Mouse (Mus musculus) embryonic facial prominence, embryonic 11.5 days (tissue): ENCODE data around the gene Ccnd3. TPM values are rescaled to one million over a fixed set of nuclear protein-coding genes. Genes with fewer than 3 reads are reported as not detected.

ENCODE experiments used
- ATAC-seq: fragments of 200-750 bp; cut with Nextera tagmentation; replicated peaks from 2 replicates; pipeline ENCODE4 v1.8.0; 2017; ENCODE audit warnings: low read depth; ENCODE audit not compliant: insufficient number of reproducible peaks, low FRiP score, low TSS enrichment
- DNase-seq: peaks from one replicate; pipeline ENCODE4 v3.0.0-alpha.2; 2015; ENCODE audit warnings: low spot score
- H3K27ac ChIP-seq: fragments of 300-500 bp; sonication (generic); replicated peaks from 2 replicates; pipeline ENCODE4 v1.5.1; 2014; ENCODE audit warnings: mild to moderate bottlenecking, low read depth, low read length, control low read depth
- H3K27me3 ChIP-seq: fragments of 300-500 bp; sonication (generic); 2 replicates; pipeline ENCODE4 v1.6.1; 2014; ENCODE audit warnings: mild to moderate bottlenecking, low read length, moderate library complexity, mixed read lengths; ENCODE audit not compliant: control insufficient read depth, insufficient read depth
- H3K36me3 ChIP-seq: fragments of 300-500 bp; sonication (generic); replicated peaks from 2 replicates; pipeline ENCODE4 v1.6.1; 2014; ENCODE audit warnings: low read depth, mild to moderate bottlenecking, low read length, moderate library complexity, mixed read lengths; ENCODE audit not compliant: control insufficient read depth, insufficient read depth
- H3K4me1 ChIP-seq: fragments of 300-500 bp; sonication (generic); 2 replicates; pipeline ENCODE4 v1.6.1; 2014; ENCODE audit warnings: low read length, mixed read lengths; ENCODE audit not compliant: control insufficient read depth, insufficient read depth
- H3K4me2 ChIP-seq: fragments of 300-500 bp; sonication (generic); 2 replicates; pipeline ENCODE4 v1.6.1; 2014; ENCODE audit warnings: low read depth, mild to moderate bottlenecking, control low read depth, low read length, moderate library complexity
- H3K4me3 ChIP-seq: fragments of 300-500 bp; sonication (generic); 2 replicates; pipeline ENCODE4 v1.5.1; 2014; ENCODE audit warnings: low read depth, low read length, control low read depth
- H3K9ac ChIP-seq: fragments of 300-500 bp; sonication (generic); replicated peaks from 2 replicates; pipeline ENCODE4 v1.6.1; 2014; ENCODE audit warnings: mild to moderate bottlenecking, control low read depth, low read length
- H3K9me3 ChIP-seq: fragments of 300-500 bp; sonication (generic); replicated peaks from 2 replicates; pipeline ENCODE4 v1.6.1; 2016; ENCODE audit warnings: mild to moderate bottlenecking, low read length, inconsistent platforms, mixed read lengths; ENCODE audit not compliant: control insufficient read depth
- WGBS: fragments of 180-500 bp; shearing (Covaris S2); extraction: QIAGEN DNeasy Blood & Tissue Kit; methylation state at CpG from one replicate; pipeline ENCODE4 v1.1.7; 2014; 5-methylcytosine and 5-hydroxymethylcytosine counted together
- polyA plus RNA-seq: library from polyadenylated mRNA; unstranded; fragments of >200 nt; fragmentation: Nextera tagmentation; extraction: Ambion mirVana; gene quantifications from 2 replicates; pipeline ENCODE4 v1.2.1, GENCODE M21; 2014

Gene Ccnd3
- polyA plus RNA-seq, 1 experiment from 2014 or later: 291 TPM

DNA sequence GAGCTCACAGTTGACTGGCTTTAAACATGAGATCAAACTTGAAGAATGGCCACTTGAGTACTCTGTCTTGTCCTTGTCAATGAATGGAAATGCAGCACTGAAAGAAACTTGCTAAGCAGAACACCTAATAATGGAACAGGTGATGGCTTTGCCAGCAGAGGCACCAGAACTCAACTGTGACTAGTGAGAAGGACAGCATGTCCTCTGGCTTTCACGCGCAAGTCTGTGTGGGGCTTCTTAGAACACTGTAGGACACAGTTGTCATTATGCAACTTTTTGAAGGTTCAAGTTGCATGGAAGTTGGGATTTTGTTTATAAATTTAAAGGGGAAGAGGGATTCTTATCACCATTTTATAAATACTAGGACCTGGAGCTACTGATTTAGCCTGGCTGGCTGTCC, 120.2 kb downstream of the Ccnd3 start:
- H3K4me2 ChIP-seq: no peak overlapping the region
- H3K36me3 ChIP-seq: peaks cover 5% of the 10 kb centered on the region
- no peaks in the 10 kb centered on the region for H3K9me3 ChIP-seq
- H3K4me3 ChIP-seq: no peak overlapping the region
- H3K4me1 ChIP-seq: no peaks in the 10 kb centered on the region
- 97% methylated on average over 2 of the region's 2 CpGs for WGBS
- ATAC-seq: no peak
- no peak overlapping the region for H3K9ac ChIP-seq
- H3K27ac ChIP-seq: no peak overlapping the region
- no peaks in the 10 kb centered on the region for H3K27me3 ChIP-seq
- DNase-seq: no peak

DNA sequence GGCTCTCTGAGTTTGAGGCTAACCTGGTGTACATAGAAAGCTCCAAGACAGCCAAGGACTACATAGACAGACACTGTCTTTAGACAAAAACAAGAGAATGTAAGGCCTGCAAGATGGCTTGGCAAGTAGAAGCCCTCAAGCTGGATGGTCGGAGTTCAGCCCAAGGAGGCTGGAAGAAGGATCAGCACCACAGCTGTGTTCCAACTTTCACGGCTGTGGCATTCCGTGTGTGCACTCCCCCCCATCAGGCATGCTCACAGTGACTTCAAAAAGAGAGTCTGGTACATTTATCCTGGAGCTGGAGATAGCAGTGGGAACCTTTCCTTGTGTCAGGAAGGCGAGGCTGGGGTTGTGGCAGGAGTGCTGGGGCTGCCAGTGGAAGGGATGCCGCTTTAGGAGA, 121.2 kb downstream of the Ccnd3 start:
- Histone ChIP-seq H3K4me2 (no peak overlapping the region), H3K36me3 (peaks cover 5% of the 10 kb centered on the region), H3K4me3 (no peak overlapping the region), H3K4me1 (no peaks in the 10 kb centered on the region), H3K9ac (no peak overlapping the region), H3K27ac (no peak overlapping the region), H3K9me3 (no peaks in the 10 kb centered on the region), H3K27me3 (no peaks in the 10 kb centered on the region)
- ATAC-seq: no peak
- WGBS: 92% methylated on average over 5 of the region's 5 CpGs
- no peak for DNase-seq

DNA sequence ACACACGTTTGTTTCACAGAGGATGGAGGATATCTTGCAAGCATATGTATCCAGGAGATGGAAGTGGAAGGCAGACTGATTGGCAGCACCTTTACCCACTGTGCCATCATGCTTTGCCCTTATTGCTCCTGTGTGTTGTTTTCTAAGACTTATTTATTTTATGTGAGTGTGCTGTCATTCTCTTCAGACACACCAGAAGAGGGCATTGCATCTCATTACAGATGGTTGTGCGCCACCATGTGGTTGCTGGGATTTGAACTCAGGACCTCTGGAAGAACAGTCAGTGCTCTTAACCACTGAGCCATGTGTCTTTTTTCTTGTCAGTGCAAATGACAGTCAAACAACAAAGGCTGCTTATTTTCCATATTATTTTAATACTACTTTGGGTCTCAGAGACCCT, 122.9 kb downstream of the Ccnd3 start:
- no peaks in the 10 kb centered on the region for H3K27me3 ChIP-seq
- no peaks in the 10 kb centered on the region for H3K9me3 ChIP-seq
- ATAC-seq (no peak), DNase-seq (no peak)
- peaks cover 5% of the 10 kb centered on the region for H3K36me3 ChIP-seq
- H3K4me3 ChIP-seq: no peak overlapping the region
- WGBS: 79% methylated on average over 2 of the region's 2 CpGs
- H3K4me1 ChIP-seq: no peaks in the 10 kb centered on the region
- H3K27ac ChIP-seq: no peak overlapping the region
- H3K9ac ChIP-seq: no peak overlapping the region
- no peak overlapping the region for H3K4me2 ChIP-seq

DNA sequence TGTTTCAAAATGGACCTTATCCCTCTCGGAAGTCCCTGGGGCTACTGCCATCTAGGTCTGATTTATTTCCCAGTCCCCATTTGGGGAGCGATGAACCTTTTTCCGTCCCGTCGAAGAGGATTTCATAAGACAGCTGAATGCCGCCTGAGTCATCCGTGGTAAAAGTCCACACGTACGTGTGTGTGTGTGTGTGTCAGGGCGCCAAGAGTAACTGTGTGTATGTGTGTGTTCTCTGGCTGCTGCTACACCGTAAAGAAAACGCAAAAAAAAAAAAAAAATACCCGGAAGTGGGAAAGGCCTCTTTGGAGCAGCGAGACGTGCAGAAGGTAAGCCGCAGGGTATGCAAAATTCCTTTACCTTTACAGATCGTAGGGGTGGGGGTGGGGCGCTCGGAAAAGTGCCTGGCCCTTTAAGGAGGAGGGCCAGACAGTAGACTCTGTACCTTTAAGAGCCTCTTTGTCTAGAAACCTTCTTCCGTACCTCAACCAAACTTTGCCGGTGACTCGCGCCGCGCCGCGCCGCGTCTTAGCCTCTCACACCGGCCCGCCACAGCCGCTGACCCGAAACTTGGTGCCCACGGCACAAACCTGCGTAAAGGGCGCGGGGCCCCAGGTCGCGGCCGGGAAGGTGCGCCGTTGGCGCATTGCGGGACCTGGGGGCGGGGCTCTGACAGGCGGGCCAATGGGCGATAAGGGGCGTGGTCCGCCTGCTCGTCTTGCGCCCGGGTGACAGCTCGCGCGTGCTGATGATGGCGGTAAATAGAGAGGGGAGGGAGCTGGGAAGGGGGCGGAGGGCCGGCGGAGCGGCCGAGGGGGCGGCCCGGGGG, 124.2 kb downstream of the Ccnd3 start:
- H3K9me3 ChIP-seq: no peaks in the 10 kb centered on the region
- DNase-seq (peak; percentile 97), ATAC-seq (peak; percentile 90)
- peak overlapping the region; percentile 71 for H3K4me3 ChIP-seq
- H3K27ac ChIP-seq: peak overlapping the region; percentile 88
- no peaks in the 10 kb centered on the region for H3K4me1 ChIP-seq
- peak overlapping the region; percentile 88 for H3K4me2 ChIP-seq
- H3K9ac ChIP-seq: peak overlapping the region; percentile 78
- peaks cover 5% of the 10 kb centered on the region for H3K36me3 ChIP-seq
- no peaks in the 10 kb centered on the region for H3K27me3 ChIP-seq
- WGBS: under 1% methylated on average over 63 of the region's 63 CpGs

DNA sequence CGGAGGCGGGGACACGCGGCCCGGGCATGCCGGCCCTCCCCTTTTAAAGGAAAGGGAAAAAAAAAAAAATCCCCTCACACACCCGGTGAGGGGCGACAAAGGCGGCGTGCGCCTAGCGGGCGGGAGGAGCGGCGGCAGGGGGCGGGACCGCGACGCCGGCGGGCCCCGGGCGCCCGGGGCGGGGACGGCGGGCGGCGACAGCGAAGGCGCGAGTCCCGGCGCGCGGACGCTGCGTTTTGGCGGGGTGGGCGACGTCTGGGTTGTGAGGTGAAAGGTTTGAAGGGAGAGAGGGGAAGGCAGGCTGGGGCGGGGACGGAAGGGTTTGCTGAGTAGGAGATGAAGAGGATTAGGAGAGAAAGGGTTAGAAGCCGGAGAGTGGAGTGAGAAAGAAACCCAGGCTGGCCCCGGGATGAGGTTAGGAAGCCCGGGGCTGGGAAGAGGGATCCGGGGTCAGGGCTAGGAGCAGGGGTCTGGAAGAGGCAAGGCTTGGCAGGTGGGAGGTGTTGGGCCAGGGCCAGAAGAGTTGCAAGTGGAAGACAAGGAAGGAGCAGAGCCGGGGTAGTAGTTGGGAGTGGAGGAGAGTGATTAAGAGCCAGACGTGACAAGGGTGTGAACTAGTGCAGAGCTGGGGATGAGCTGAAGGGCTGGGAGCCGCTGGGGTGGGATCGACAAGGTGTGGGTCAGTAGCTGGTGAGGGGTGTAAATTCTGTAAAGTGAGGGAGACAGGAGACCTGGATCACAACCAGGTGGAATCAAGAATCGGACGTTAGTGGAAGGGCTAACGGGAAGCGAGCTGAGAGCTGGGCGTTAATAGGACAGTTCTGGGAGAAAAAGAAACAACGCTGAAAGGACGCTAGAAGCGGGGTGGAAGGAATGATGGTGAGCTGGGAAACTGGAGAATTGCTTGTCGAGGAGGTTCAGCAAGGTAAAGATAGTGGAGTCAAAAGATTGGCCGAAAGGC, 125.1 kb downstream of the Ccnd3 start:
- H3K4me3 ChIP-seq: peak overlapping the region; percentile 71
- peak overlapping the region; percentile 78 for H3K9ac ChIP-seq
- H3K36me3 ChIP-seq: peaks cover under 1% of the 10 kb centered on the region
- no peaks in the 10 kb centered on the region for H3K27me3 ChIP-seq
- DNase-seq (peak; percentile 7), ATAC-seq (peak; percentile 54)
- peak overlapping the region; percentile 88 for H3K4me2 ChIP-seq
- peak overlapping the region; percentile 88 for H3K27ac ChIP-seq
- under 1% methylated on average over 60 of the region's 61 CpGs for WGBS
- no peaks in the 10 kb centered on the region for H3K9me3 ChIP-seq
- H3K4me1 ChIP-seq: no peaks in the 10 kb centered on the region

DNA sequence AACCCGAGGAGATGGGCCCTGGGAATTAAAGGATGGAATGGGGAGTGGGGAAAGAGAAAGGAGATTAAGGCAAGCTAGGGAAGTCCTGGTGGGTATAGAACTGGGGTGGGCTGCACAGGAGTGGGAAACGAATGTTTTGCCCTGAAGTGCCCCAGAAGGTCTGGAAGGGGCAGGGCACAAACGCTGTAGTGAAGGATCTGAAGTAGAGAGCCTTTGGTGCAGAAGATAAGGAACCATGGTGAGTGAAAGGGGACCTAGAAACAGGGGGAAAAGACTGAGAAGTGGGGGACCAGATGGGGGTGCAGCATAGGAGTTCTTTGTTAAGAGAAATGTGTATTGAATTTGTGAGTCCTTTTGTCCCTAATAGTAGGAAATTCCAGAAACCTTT, 125.8 kb downstream of the Ccnd3 start, which contains the start of gene Usp49:
TSS of gene Usp49 (plus strand) at position 13 of the 388 bp plus-strand sequence.
- peak within 1 kb of the TSS; percentile 88 for H3K27ac ChIP-seq
- no peaks in the 10 kb centered on the region for H3K9me3 ChIP-seq
- H3K27me3 ChIP-seq: no peaks in the 10 kb centered on the region
- H3K36me3 ChIP-seq: no peaks in the 10 kb centered on the region
- ATAC-seq: no peak
- DNase-seq: no peak
- 1% methylated on average over 3 of the region's 3 CpGs for WGBS
- H3K4me2 ChIP-seq: peak within 1 kb of the TSS; percentile 88
- H3K4me1 ChIP-seq: no peaks in the 10 kb centered on the region
- H3K4me3 ChIP-seq: peak within 1 kb of the TSS; percentile 71
- H3K9ac ChIP-seq: peak within 1 kb of the TSS; percentile 78

DNA sequence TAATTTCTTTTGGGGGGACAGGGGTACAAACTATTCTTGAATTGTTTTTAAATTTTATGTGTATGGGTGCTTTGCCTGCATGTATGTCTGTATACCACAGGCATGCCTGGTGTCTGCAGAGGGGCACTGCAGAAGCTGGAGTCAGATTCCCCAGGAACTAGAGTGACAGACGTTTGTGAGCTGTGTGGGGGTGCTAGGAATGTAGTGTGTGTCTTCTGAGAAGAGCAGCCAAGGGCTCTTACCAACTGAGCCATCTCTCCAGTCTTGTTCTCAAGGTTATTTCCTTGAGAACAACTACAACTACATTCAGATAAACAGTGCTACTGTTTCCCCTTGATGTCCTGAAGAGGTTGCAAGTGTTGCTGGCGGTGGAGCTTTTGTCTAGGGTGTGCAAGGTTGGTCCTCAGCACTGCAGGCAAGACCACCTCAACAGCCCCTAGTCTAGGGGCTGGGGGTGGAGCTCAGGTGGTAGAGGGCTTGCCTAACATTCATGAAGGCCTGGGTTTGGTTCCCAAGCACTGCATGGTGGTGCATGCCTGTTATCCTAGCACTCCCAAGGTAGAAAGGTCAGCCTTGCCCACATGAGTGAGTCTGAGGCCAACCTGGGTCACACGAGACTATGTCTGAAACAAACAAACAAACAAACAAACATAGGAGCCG, 127.5 kb downstream of the Ccnd3 start:
- Histone ChIP-seq H3K36me3 (no peaks in the 10 kb centered on the region), H3K4me2 (no peak overlapping the region), H3K9me3 (no peaks in the 10 kb centered on the region), H3K27me3 (no peaks in the 10 kb centered on the region), H3K9ac (no peak overlapping the region), H3K4me1 (no peaks in the 10 kb centered on the region), H3K4me3 (no peak overlapping the region), H3K27ac (no peak overlapping the region)
- ATAC-seq (no peak), DNase-seq (no peak)
- WGBS: 62% methylated on average over 4 of the region's 4 CpGs
